Mouse (Mus musculus): ENCODE data around the gene Hivep2. TPM values are rescaled to one million over a fixed set of nuclear protein-coding genes. Genes with fewer than 3 reads are reported as not detected.

Gene Hivep2
- polyA plus RNA-seq, 1 experiment from 2014 or later: 6.5 TPM

DNA sequence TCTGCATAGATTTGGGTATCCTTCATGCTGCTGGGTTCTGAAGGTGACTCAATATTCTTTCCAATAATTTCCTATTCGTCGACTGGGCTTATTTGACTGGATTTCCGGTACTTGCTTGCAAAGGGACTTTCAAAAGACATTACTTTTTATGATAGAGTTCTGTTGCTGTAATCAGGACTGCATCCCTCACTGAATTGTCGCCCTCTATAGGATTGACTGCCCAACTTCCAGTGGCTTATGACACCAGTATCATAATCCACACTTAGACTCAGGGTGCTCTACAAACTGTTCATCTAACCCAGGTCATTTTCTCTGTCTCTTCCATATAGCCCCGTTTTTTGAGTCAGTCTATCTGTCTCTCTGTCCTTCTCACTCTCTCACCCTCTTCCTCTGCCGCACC is 231.4 kb downstream of the Hivep2 start:
- H3K4me1 ChIP-seq: peaks cover 8% of the 10 kb centered on the region; the same call in 1 of the 2 replicates
- ATAC-seq (ENCODE audit: low FRiP score): no peak
- no peak overlapping the region for H3K4me2 ChIP-seq (replicated peaks)
- H3K9ac ChIP-seq: no peak overlapping the region
- H3K36me3 ChIP-seq: no peaks in the 10 kb centered on the region
- H3K27ac ChIP-seq: no peak overlapping the region
- no peaks in the 10 kb centered on the region for H3K9me3 ChIP-seq (replicated peaks)
- WGBS: 76% methylated on average over 6 of the region's 6 CpGs
- H3K4me3 ChIP-seq: no peak overlapping the region
- no peaks in the 10 kb centered on the region for H3K27me3 ChIP-seq

DNA sequence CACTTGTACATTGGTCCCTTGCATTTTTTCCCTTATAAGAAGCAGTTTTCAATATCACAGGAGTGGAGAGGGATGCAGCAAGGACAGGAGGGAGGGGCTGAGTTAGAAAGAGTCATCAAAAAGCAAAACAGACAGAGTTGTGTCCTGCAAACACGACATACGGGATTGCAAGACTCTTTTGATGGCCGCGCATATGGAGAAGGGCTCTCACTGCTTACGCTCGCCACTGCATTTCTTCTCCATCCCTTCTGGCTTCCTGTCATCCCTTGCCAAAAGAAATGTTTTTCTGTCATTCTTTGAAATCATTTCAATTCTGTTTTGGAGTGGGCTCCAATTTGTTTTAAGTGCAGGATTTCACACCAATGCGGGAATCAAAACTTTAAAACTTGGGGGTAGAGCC is 233.5 kb downstream of the Hivep2 start:
- Histone ChIP-seq H3K4me3 (no peak overlapping the region), H3K9ac (no peak overlapping the region), H3K9me3 (replicated peaks) (no peaks in the 10 kb centered on the region), H3K36me3 (no peaks in the 10 kb centered on the region), H3K27ac (no peak overlapping the region), H3K4me1 (peaks cover 8% of the 10 kb centered on the region; the same call in 1 of the 2 replicates), H3K27me3 (no peaks in the 10 kb centered on the region), H3K4me2 (replicated peaks) (no peak overlapping the region)
- ATAC-seq (ENCODE audit: low FRiP score): no peak
- WGBS: 77% methylated on average over 7 of the region's 7 CpGs

GRCm38 (mm10) chr10:14200310-14200709 is 234.4 kb downstream of the Hivep2 start:
- no peak overlapping the region for H3K4me3 ChIP-seq
- 5% methylated on average over 2 of the region's 2 CpGs for WGBS
- H3K9me3 ChIP-seq (replicated peaks): no peaks in the 10 kb centered on the region
- H3K36me3 ChIP-seq: no peaks in the 10 kb centered on the region
- H3K27me3 ChIP-seq: no peaks in the 10 kb centered on the region
- peak; percentile 64 for ATAC-seq (ENCODE audit: low FRiP score)
- no peak overlapping the region for H3K9ac ChIP-seq
- no peak overlapping the region for H3K4me2 ChIP-seq (replicated peaks)
- peaks cover 8% of the 10 kb centered on the region; the same call in 1 of the 2 replicates for H3K4me1 ChIP-seq
- H3K27ac ChIP-seq: no peak overlapping the region

Other genes with a start within 250 kb of the Hivep2 start
- 39.9 and 43.1 TPM in 2 replicates for gene Aig1, start 97.1 kb upstream of the Hivep2 start, polyA plus RNA-seq (2016; fragmentation: Nextera tagmentation; extraction: Ambion mirVana)